Mouse (Mus musculus) large intestine, adult 2 months (tissue): Measurements from ENCODE around the gene Hsf4. TPM values are rescaled to one million over a fixed set of nuclear protein-coding genes. Genes with fewer than 3 reads are reported as not detected.

Experiments
- DNase-seq: peaks from one replicate; pipeline ENCODE4 v3.0.0-alpha.2; 2012; ENCODE audit warnings: low read depth, low spot score
- WGBS: fragments of 180-500 bp; shearing (Covaris S2); methylation state at CpG from one replicate; pipeline ENCODE4 v1.1.7; 2018; 5-methylcytosine and 5-hydroxymethylcytosine counted together
- polyA plus RNA-seq: library from polyadenylated mRNA; depleted of rRNA; stranded (reverse); fragments of >200 nt; gene quantifications from 2 replicates; pipeline ENCODE4 v1.2.3, GENCODE M21; 2012

Hsf4 gene
- polyA plus RNA-seq, 1 experiment = 1.2 TPM

DNA sequence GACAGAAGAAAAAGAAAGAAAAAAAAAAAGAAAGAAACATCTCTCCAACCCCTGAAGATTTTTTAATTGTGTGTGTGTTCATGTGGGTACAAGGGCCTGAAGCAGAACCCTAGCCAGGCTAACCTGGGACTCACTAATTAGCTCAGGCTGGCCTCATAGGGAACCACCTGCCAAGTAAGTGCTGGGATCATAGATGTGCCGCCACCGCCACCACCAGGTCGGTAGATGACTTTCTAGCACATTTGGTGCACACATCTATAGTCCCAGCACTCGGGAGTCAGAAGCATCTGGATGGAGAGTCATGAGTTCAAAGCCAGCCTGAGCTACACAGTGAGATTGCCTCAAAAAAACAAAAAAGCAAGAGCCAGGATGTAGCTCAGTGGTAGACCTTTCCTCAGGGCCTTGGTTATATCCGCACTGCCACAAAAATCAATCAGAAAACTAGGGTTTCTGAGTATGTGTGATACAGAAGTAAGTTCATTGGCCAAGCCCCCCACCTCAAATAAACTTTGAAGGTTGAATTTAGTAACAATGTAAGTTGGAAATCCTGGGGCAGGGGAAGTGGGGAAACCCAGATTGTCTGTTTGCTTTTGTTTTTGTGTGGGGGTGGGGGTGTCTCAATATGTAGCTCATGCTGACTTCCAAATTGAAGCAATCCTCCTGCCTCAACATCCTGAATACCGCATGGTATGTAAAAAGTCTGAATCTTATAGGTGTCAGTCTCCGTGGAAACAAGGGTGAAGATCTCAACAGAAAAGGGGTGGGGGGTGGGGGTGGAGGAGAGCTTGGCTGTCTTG, 12.1 kb upstream of the Hsf4 start:
- no peak for DNase-seq
- 88% methylated on average over 7 of the region's 7 CpGs for WGBS

DNA sequence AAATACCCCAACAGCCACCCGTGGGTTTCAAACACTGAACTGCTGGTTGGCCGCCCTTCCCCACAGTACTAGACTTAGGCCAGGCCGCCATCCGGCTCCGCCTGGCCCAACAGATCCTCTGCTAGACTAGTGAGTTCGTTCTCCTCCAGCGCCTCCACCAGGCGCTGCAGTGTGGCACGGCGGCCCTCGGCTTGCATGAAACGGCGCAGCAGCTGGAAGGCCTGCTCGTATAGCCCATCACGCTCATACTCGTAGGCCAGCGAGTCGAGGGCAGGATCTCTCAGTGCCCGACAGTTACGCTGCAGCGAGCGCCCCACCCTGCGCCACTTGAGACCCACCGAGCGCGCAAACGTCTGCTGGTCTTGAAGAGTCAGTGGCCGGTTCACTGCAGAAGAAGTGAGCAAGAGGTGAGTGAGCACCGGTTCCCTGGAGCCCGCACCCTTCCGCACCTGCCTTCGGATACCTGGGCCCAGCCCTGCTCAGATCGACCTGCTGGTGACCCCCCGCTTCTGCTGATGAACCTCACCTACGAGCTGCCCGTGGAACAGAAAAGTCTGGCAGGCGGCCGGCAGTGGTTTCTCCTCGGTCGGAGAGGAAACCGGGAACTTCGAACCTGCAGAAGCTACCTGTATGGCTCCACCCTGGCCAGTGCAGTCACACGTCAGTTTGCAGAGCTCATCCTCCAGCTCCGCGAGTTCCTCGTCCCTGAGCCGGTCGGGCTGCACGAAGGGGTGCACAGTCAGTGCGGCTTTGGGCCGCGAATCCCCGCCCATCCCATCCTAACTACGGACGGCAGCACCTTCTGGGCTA, 10.5 kb upstream of the Hsf4 start:
- DNase-seq = no peak
- 73% methylated on average over 55 of the region's 55 CpGs for WGBS

DNA sequence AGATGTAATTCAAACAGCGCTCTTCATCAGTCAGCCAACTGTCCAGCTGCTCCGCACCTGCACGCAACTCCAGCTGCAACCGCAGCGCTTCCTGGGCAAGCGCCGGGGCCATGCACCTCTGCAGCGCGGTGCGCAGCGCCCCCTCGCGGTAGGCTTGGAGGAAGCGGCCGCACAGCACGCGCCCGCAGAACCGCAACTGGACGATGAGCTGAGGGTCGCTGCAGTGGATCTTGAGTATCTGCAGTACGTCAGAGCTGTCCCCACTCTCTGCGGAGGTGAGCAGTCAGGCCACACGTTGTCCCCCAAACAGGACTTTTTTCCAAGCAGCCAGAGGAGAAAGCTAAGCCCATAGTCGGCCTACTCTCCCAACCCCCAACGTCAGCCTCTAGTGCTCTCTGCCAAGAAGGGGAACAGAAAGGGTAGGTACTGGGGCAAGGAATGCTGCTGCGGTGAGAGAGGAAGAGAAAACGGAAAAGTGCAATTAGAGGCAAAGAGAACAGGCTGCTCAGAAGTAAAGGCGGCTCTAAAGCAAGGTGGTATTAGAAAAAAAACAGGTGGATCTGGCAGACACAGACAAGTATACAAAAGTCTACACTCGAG, 9.8 kb upstream of the Hsf4 start:
- DNase-seq = no peak

DNA sequence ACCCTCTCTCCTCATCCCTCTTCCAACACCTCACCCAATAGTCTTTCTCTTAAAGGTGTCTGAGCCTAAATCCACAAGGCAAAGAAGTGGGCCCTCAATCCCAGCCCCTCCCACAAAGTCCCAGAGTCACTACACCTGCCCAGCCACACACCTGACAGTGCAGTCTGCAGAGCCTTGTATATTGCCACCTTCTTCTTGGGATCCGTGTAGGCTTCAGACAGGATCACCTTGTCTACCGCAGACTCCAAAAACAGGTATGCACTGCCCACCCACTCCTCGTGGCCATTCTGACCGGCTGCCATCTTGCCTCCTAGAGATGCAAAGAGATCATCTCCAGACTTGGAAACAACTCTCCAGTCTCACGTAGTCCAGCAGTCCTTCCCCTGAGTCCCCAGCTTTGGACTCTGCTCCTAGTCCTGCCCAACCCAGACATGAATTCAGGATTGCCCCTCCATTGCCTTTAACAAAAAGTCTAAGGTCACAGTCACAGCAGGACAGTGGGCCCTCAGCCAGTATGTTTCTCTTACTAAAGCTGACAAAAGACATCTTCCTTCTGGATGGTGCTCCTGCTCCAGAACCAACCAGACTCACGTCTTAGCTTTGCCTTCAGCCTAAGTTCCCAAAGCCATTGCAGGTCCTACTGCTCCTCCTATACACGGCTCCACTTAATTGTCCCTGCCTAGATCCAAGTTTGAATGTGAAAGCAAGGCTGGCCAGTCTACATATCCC, 9.1 kb upstream of the Hsf4 start:
- whole genome bisulfite sequencing = 82% methylated on average over 7 of the region's 7 CpGs
- no peak for DNase-seq

More for the DNA sequence above, 9.8 kb upstream of the Hsf4 start:
- WGBS = 29% methylated on average over 30 of the region's 30 CpGs

DNA sequence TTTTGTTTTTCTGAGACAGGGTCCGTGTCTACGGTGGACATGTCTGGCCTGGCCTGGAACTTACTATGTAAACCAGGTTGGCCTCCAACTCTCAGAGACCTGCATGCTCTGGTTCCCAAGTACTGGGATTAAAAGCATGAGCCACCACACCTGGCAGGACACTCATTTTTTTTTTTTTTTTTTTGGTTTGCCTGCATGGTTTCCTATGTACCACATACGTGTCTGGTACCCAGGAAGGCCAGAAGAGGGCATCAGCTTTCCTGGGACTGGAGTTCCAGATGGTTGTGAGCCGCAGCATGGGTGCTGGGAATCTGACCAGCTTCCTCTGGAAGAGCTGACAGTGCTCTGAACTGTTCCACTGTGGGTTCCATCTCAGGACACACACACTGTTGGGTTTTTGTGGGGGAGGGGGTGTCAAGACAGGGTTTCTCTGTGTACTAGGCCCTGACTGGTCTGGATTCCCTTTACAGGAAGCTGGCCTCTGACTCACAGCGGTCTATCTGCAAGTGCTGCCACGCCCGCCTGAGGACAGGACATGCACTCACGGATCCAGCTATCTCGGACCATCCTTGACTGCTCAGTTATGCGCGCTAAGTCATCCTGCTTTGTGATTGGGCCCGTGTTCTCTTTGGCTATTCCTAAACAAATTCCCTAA, 8.1 kb upstream of the Hsf4 start:
- 84% methylated on average over 12 of the region's 12 CpGs for WGBS
- no peak for DNase-seq

DNA sequence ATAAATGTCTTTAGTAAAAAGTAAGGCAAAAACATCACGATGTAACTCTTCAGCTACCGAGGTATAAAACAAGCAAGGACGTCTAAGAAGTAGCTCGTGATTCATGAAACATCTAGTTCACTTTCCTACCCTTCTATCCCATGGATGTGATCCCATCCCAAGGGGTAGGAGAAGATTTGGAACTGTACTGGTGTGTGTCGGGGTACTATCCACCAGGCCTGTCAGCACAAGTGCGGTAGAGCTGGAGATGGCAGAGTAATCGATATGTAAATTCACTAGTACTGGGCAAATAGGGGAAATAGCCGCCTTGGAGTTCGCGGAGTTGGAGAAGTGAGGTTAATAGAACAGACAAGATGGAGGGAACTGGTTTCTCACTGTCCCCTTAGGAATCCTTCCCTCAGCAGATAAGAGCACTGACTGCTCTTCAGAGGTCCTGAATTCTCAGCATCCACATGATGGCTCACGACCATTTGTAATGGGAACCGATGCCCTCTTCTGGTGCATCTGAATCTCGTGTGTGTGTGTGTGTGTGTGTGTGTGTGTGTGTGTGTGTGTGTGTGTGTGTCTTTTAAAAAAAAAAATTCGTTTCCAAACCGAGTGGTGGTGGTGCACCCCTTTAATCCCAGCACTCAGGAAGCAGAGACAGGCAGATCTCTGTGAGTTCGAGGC, 6.2 kb upstream of the Hsf4 start:
- no peak for DNase-seq
- 27% methylated on average over 16 of the region's 16 CpGs for WGBS

DNA sequence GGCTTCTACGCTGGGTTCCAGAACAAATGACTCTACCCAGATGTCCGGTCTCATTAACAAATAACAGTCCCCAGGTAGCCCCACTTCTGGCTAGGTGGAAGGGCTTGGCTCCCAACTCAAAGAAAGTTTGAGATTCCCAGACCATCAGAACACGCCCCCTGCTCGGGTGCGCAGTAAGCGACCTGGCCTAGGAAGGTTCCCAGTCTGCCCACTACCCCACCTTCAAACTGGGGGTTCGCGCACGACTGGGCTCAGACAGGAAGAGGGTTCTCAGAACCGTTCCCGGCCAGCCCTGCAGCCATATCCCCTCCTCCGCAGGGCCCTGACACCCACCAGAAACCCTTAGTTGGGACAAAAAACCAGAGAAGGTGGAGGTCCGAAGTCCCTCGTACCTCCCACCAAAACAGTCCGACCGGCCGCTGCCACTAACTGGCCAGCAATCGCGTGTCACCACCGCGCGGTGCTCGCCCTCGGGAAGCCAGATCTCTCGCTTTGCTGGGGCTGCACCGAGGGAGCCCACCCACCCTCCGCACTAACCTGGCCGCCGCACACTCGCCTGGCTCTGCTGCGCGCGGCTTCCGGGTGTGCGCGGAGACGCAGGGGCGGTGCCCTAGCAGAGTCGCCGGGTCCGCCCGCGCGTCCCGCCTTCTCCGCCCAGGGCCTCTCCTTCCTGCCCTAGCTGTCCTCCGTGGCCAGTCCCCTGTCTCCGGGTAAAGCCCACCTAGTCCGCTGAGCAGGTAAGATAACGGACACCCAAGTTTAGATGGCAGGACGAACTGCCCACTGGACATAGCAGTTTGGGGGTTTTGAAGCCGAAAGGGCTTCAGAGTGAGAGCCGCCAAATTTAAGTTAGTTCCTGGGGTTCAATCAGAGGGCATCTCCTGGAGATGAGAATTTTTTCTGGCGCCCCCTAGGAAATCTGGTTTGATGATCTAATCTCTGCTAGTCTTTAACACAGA, 5.3 kb upstream of the Hsf4 start, which contains the start of the genes Tradd and Fbxl8:
Gene Tradd (minus strand): TSS at position 586 of the 959 bp plus-strand sequence.
Gene Fbxl8 (plus strand): TSS at position 625 of the 959 bp plus-strand sequence.
- under 1% methylated on average over 54 of the region's 54 CpGs for WGBS
- no peak for DNase-seq

DNA sequence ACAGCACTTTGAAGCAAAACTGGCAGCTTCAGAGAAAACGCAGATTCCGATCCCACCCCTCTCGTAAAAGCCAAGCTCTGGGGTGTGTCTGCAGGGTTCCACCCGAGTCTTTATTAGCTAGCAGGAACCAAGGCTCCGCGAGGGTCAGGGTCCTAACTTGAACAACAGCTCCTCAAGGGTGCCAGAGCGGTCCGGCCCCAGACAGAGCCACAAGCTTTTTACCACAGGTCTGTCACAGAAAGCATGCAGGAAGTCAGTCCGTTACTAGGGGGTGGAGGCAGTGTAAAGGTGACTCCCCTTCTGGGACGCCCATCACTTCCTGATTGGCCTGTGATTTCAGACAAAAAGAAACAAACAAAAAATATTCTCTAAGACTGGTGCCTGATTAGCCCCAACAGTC, 4.5 kb upstream of the Hsf4 start:
- WGBS = 2% methylated on average over 10 of the region's 10 CpGs
- no peak for DNase-seq

DNA sequence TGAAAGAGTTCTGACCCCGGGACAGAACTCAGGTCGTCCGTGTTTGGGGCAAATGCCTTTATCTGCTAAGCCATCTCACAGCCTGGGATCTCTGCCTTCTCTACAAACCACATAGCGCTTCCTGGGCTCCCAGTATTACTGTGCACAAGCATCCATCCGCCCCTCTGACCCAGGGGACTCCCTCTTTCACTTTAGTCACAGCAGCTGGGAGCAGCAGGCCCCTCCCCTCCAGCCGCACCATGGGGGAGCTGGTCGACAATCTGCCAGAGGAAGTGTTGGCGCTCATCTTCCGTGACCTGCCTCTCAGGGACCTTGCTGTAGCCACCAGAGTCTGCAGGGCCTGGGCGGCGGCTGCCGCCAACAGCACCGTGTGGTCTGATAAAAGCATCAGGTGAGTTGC, 2.8 kb upstream of the Hsf4 start:
- no peak for DNase-seq
- 81% methylated on average over 13 of the region's 13 CpGs for WGBS

DNA sequence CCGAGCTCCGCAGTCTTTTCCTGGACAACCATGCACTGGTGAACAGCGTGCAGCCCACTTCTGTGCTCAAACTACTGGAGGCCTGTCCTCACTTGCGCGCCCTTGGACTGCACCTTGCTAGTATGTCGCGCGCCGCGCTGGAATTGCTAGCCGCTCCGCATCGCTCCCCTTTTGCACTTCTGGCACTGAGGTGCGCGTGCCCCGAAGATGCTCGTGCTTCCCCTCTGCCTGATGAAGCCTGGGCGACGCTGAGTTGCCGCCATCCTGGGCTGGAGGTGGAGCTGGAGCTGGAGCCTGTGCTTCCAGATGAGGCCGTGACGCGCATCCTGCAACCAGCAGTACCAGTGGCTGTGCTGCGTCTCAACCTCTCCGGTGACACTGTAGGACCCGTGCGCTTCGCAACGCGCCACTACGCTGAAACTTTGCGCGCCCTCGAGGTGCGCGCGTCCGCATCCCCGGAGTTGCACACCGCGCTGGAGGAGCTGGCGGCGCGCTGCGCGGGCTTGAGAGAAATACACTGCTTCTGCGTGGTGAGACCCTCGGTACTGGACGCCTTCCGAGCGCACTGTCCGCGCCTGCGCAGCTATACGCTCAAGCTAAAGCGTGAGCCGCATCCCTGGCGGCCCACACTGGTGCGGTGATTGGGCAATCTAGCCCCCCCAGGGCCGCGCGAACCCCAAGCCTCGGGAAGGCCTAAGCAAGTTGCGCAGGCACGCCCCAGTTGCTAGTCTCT, 1.1 kb upstream of the Hsf4 start:
- DNase-seq = no peak
- WGBS = 78% methylated on average over 65 of the region's 65 CpGs

DNA sequence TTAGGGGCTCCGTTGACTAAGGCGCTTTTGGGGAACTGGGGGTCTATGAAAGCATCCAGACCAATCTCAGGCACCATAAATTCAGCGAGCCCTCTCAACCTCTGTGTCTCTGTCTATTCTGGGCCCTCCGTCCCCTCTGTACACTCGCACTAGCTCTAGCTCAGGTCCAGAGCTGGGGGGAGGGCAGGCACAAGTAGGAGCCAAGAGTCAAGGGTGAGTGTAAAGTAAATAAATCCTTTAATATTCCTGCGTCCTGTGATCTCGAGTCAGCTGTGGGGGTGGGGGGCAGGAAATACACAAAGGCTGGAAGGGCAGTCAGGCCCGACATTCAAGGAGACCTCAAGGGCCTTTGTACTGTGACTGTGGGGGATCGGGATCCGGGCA, 534 bp upstream of the Hsf4 start:
- no peak for DNase-seq
- WGBS = 45% methylated on average over 10 of the region's 10 CpGs

DNA sequence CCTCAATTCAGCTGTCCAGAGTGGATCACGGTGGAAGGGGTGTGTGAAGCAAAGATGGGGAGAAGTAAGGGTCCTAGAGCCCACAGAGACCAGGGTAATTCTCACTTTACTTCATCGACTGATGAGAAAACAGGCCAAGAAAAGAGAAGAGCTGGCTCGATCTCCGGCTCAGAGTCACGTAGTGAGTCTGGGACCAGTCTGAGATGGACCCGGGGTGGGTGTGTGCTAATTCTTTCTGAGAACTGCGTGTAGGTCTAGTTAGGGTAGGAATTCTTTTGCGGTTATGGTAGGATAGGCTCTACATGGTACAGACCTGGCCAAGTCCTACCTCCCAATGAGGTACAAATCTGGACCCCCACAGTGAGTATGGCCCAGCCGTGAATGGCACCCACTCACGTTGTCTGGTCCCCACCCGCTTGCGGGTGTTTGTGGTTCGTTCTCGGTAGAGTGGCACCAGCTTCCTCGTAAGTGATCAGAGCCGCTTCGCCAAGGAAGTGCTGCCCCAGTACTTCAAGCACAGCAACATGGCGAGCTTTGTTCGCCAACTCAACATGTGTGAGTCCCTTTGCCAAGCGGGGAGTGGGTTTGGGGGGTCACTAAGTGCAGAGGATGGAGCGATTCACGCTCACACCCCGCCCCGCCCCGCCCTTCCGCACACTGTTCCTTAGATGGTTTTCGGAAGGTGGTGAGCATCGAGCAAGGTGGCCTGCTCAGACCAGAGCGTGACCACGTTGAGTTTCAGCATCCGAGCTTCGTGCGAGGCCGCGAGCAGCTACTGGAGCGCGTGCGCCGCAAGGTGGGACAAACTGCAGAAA, 707 bp downstream of the Hsf4 start:
- DNase-seq = no peak
- 26% methylated on average over 39 of the region's 39 CpGs for WGBS

DNA sequence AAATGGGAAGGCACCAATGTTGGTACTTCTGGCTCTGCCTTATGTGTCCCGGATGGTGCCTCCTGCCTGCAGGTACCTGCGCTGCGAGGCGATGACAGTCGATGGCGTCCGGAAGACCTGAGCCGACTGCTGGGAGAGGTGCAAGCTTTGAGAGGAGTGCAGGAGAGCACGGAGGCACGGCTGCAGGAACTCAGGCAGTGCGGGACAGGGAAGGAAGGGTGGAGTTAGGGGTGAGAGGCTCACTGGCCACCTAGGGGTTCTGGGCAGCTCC, 1.2 kb downstream of the Hsf4 start:
- DNase-seq = no peak
- WGBS = 34% methylated on average over 11 of the region's 11 CpGs

DNA sequence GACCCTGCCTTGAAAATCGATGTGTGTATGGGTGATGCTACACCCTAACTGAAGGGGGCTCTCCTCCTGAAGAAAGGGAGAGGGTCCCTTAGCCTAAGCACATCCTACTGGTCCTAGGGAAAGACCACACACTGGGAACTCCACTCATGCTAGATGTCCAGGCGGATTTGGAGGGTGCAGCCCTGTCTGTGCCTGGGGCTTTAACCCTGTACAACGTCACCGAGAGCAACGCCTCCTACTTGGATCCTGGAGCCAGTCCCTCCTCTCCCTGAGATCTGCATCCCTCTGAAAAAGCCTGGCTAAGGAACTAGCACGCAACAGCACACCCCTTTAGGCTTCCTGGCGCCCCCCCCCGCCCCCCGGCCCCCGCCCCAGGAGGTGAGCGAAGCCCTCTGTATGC, 5.8 kb downstream of the Hsf4 start:
- 14% methylated on average over 11 of the region's 11 CpGs for WGBS
- DNase-seq = no peak

DNA sequence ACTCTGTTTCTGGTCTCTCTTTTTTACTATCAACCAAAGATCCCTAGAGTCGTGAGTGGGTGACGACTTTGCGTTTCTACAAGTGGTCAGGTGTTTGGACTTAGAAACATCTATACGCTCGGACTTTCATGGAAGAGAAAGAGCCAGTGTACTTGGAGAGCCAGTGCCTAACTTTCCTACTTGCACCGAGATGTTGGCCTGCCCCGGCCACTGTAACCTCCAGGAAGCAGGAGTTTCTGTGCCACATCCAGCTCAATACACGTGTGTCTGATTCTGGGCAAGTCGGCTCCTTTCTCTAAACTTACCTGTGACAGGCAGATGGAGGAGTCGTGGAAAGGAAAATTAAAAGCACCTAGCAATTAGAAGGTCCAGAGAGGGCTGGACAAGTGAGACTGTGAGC, 6.2 kb downstream of the Hsf4 start, which contains the start of gene Nol3:
Gene Nol3 (plus strand): TSS at position 301 of the 400 bp plus-strand sequence.
- 5% methylated on average over 10 of the region's 10 CpGs for WGBS

DNA sequence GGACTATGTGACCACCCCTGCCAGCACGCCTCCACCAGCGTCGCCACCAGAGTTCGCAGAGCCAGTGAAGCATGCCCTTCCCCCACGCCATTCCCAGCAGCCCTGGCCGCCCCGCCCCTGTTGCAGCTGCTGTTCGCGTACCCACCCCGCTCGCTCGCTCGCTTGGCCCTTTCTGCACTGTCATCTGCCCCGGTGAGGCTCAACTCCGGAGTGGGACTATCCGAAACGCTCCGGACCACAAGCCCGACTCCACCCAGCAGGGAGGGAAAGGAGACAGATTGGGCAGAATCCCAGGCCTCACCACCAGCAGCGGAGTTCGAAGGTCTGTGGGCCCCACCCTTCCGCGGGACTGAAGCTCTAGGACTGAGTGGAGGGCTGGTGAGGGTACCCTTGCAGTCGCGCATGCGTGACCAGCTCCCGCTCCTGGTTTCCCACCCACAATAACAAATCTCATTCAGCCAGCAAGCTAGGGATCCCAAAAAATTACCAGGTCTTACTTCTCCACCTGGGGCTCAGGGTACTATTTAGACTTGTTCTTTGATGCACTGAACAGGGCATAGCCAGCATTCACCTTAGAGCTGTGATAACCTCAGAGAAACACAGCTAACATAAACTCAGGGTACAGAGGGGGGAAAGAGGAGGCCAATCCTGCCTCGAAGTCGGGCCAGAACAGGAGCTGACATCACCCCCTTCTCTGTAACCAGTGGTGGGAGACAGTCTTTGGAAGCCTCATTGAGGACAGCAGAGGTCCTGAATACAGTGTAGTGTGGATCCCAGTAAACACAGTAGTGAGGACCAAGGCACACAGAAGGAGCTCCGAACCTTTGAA, 6.9 kb downstream of the Hsf4 start:
- 7% methylated on average over 30 of the region's 30 CpGs for WGBS
- DNase-seq = no peak

More for the DNA sequence above, 6.2 kb downstream of the Hsf4 start, which contains the start of gene Nol3:
- no peak for DNase-seq
